Mouse (Mus musculus): ENCODE results near the gene Olfr57.

DNA sequence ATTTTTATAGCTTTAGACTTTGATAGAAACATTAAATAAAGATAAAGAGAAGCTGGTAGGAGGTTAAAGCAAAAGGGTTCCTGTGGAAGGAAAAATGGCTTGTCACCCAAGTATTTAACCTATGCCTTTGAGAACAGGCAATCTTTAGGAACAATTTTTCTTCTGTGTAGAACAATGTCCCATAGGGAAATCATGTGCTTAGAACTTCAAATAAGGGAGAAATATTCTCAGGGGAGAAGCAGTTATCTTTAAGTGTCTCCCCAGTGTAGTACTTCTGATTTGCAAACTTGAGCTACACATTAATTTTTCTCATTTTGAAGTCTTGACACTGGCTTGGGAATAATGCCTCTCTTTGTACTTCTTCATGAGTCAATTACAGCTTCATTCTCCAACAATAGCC is at the start of gene Olfr57:
- no peak for TF ChIP-seq CTCF (conservative IDR thresholded peaks at IDR 0.05; ENCODE audit: insufficient read depth, insufficient read length, low read depth, low read length)
- no peak for TF ChIP-seq POLR2A (IDR thresholded peaks at IDR 0.05; ENCODE audit: low read depth, low read length)
